Mouse (Mus musculus) right cerebral cortex, postnatal 14 days (tissue): ENCODE measurements at regions not wholly inside any gene's neighbourhood (a gene's known extent, or its start where the extent isn't known, plus 50 kb on each side); places are given as distances from the start of the nearest gene placed in this dataset.
A peak's percentile ranks its signal among the peaks of the same experiment; 100 is the strongest.

Source experiments
- DNase-seq: peaks from one replicate; pipeline ENCODE4 v3.0.0; 2022

DNA sequence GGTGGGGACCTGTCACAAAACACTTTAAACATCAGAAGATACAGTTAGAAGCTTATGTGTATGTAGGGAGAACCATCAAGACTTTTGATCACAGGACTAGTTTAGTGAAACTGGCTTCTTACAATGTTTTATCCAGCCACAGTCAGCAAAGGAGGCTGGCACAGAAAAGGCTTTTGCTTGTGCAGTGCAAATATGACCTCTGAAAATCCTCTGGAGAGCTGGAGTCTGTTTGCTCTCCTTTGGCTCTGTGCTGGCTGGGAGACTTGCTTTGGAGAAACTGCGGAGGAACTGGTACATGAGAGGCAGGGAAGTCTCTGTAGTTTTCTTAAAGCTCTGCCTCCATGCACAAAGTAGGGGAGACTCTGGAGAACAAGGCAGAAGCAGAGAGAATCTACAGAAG, 497.2 kb upstream of the Pdzrn3 start:
- DNase-seq, result no peak

DNA sequence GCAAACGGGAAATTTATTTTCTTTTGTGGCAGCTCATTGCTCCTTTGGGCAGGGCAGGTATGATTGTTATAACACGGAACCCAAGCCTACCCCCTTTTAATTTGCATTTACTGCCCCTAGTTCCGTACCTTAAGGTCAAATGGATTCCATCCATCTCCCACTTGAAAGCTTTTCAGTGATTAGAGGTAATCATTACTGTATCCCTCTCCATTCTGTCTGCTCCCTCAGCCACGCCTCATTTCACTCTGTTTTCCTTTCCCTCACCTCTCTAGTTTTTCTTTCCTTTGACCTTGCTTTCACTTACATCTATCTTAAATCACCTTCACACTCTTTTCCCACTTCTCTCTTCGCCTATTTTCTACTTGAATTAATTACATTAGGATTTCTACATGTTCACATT, 481.2 kb upstream of the Pdzrn3 start:
- no peak for DNase-seq

GRCm38 (mm10) chr6:101840695-101841094, 463.0 kb upstream of the Pdzrn3 start:
- no peak for DNase-seq

GRCm38 (mm10) chr6:101837563-101837962, 459.9 kb upstream of the Pdzrn3 start:
- DNase-seq, result peak; percentile 8

DNA sequence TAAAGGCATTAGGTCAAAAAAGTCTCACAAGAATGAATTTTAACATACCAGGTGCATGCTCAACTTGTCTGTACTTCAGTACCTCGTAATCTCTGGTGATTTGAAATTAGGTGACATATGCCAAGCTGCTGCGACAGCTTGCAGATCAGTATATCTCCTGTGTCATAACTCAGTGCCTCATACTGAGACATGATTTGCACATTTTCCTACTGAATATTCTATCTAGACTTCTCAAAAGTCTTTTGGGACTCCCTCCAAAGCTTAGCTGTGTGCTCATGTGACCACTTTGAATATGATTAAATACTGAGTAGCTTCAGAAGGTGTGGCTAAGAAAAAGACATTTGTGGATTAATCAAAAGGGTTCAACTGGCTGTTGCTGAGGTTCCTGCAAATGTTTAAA, 416.3 kb upstream of the Pdzrn3 start:
- DNase-seq, result no peak

DNA sequence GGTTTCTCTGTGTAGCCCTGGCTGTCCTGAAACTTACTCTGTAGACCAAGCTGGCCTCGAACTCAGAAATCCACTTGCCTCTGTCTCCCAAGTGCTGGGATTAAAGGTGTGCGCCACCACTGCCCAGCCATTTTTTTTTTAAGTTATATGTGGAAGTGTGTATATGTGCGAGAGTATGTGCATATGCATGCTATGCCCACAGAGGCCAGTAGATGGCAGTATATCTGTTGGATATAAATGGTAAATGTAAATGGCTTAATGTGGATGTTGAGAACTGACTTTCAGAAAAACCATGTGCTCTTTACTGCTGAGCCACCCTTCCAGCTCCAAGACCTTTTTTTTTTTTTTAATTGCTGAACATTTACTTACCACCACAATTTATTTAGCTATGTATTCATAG, 400.2 kb upstream of the Pdzrn3 start:
- DNase-seq, result no peak

- DNase-seq, result no peak
Measured at GRCm38 (mm10) chr6:101773151-101773550, 395.5 kb upstream of the Pdzrn3 start.

DNA sequence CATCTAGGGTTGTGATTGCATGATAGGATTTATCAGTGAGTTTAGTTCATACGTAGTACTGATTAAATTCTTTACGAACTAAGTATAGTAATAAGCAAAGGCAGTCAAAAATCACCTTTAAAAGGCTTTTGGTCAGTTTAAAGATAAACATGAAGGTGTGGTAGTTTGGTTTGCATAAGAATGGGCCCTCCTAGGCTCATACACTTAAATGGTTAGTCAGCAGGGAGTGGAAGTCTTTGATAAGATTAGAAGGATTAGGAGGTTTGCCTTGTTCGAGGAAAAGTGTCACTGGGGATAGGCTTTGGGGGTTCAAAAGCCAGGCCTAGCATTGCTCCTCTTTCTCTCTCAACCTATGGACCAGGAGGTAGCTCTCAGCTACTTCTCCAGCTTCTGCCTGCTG, 357.4 kb upstream of the Pdzrn3 start:
- DNase-seq, result no peak

GRCm38 (mm10) chr6:101720513-101720912, 342.8 kb upstream of the Pdzrn3 start:
- DNase-seq, result no peak

- no peak for DNase-seq
Measured at GRCm38 (mm10) chr6:101689684-101690083, 312.0 kb upstream of the Pdzrn3 start.

- DNase-seq, result no peak
Measured at GRCm38 (mm10) chr6:101686578-101686977, 308.9 kb upstream of the Pdzrn3 start.

DNA sequence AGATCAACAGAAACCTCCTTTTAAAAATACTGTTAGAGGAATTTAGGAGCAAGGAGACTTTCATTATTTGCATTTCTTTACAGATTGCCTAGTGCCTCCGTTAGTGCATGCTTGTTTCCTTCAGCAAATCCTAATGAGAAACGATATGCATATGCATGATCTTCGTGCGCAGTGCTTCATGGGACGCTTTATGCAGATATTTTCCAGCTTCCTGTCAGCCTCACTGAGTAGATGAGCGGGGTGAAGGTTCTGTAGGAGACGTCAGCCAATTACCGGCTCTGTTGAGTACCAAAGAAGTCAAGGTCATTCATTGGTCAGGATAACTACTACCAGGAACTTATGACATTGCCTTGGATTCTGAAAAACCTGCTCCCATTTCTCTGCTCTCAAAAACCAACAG, 308.0 kb upstream of the Pdzrn3 start:
- DNase-seq, result no peak

DNA sequence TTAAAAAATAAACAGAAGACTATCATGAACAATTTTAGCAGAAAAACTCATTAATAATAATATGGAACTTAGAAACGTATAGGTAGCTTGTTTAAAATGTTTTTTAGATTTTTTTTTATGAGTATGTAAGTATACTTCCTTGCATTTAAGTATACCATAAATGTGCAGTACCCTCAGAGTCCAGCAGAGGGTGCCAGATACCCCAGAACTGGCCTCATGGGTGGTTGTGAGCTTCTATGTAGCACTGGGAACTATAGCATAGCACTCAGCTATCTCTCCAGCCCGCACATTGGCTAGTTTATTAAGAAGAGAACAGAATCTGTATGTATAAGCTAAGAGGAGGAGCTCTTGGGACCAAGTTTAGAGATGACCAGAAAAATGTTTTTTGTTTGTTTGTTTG, 306.7 kb upstream of the Pdzrn3 start:
- DNase-seq, result peak; percentile 4

DNA sequence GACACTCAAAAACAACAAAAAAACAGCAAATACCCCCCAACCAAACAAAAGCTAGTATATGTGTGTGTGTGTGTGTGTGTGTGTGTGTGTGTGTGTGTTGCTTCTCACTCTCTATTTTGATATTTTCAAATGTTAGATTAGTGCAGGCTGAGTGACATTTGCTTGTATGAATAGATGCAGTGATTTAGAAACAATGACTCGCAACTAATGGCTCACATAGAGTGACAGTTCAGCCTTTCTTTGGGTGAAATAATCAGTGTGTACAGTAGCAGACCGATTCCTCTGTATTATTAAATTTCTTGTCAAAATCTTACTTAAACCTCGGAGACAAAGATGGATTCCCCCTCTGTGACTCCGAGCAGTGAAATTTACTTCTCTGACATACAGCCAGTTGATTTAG, 297.1 kb upstream of the Pdzrn3 start:
- DNase-seq, result no peak

DNA sequence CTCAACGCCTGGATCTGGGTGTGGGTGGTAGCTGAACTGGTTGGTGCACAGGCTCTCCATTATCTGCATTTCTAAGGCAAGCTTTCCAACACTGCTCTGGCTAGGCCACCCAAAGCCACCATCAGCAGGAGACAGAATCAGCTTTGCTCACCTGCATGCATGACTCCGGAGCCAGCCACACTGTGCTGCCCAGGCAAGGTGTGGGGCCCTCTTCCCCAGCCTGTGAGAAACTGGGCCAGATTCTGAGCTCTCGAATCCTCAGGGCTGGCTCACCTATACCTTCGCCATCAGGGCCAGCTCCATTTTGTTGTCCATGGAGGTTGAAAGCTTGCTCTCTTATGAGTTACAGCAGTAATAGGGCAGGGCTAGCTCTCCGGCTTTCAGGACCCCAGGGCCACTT, 293.1 kb upstream of the Pdzrn3 start:
- DNase-seq, result no peak

- DNase-seq, result no peak
Measured at GRCm38 (mm10) chr6:101669118-101669845, 291.6 kb upstream of the Pdzrn3 start.

GRCm38 (mm10) chr6:101654351-101654750, 276.7 kb upstream of the Pdzrn3 start:
- DNase-seq, result no peak

GRCm38 (mm10) chr6:101650348-101650747, 272.7 kb upstream of the Pdzrn3 start:
- peak; percentile 72 for DNase-seq

- DNase-seq, result no peak
Measured at GRCm38 (mm10) chr6:101617295-101617694, 239.6 kb upstream of the Pdzrn3 start.

- DNase-seq, result no peak
Measured at GRCm38 (mm10) chr6:101616776-101617175, 239.1 kb upstream of the Pdzrn3 start.

DNA sequence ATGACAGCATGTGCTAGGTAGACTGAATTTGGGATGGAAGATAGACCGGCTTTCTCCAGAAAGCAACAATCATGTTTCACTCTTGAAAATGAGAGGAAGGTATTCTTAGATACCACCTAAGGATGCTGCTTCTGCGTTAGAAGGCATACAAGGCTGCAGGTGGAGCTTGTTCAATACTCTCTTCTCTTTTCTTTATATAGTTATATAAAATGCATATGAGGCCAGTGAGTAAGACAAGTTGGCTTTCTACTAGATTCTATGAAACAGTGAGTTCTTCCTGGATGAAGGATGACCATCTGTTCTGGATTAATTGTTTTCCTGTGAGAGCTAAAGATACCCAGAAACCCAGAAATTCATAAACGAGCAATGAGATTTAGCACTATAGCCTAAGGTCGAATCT, 231.3 kb upstream of the Pdzrn3 start:
- no peak for DNase-seq

DNA sequence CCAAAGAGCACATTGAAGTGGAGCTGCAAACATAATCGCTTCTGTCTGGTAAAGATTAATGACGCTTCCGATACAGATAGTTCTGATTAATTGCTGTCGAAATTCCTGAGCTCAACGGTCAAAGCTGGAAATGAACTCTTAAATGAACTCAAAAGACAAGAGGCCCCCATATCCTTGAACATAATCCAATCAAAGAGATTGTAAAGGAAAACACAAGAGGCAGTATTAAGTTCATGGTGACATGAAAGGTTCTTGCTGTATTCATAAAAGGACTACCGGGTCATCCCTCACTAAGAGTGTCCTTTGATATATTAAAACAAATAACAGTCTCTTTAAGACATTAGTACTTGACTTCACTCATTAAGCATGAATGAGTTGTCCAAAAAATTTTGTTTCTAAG, 225.4 kb upstream of the Pdzrn3 start:
- DNase-seq, result no peak

DNA sequence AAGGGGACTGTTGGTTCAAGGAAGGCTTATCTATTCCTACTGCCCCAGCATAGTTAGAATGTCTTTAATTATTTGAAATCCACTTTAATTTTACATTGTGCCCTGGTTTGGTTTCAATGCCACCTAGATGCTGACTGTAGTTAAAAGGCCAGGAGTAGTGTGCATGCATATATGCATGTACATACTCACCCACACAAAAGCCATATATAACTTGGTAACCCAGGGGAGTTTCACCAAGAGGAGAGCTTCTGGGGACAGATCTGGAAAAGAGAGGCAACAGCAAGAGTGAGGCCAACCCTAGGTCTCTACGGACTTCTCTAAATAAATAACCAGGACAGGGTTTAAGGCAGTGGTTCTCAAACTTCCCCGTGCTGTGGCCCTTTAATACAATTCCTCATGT, 219.3 kb upstream of the Pdzrn3 start:
- no peak for DNase-seq

DNA sequence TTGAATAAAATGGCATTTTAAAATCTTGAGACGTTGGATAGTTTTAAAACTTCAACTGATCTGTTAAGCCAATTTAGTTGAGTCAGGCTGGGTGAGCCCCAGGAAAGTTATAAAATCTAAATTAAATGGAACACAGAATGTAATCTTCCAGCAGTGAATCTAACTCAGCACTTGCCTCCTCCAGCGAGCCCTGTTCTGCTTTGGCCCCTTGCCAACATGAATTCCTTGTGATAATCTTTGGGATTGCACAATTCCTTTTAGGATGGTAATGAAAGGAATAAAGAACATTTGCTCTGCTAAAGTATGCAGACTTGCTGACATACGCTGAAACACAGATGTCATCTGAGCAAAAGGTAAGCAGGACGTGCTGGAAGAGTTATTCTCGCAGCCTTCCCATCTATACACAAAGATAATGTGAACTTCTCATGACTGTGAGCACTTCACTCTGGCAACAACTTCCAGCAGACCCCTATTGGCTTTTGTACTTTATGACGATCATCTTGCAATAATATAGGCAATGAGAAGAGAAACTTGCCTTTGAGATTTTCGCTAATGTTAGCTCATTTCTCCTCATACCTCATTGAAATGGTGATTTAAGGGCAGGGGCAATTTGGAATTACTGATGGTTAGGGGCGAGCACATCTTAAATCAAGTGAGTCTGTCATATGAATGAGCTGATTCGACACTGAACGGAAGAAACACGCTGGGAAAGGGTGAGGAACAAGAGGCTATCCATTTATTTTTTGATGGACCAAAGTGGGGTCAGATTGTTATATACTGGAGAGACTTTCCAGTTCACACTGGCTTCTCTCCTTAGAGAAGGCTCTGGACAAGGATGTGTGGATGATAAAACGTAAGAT, 216.3 kb upstream of the Pdzrn3 start:
- DNase-seq, result no peak
